Mouse (Mus musculus) megakaryocyte, embryonic 14.5 days (primary cell): ENCODE measurements at regions not wholly inside any gene's neighbourhood (a gene's known extent, or its start where the extent isn't known, plus 50 kb on each side); places are given as distances from the start of the nearest gene placed in this dataset.

Experiments
- FLI1 ChIP-seq: IDR thresholded peaks from 2 replicates; pipeline ENCODE4 v1.6.1; 2012; ENCODE audit warnings: low read length, inconsistent platforms, mixed read lengths
- GATA1 ChIP-seq: IDR thresholded peaks from 3 replicates; pipeline ENCODE4 v1.6.1; 2012; ENCODE audit warnings: mixed read lengths, low read length, inconsistent platforms, borderline replicate concordance

- TF ChIP-seq FLI1: no peak
- no peak for TF ChIP-seq GATA1
Measured at GRCm38 (mm10) chr15:67782505-67782904, 1281.8 kb upstream of the Lrrc6 start.
